Mouse (Mus musculus): ENCODE results near the gene Cdkn2aipnl. TPM values are rescaled to one million over a fixed set of nuclear protein-coding genes. Genes with fewer than 3 reads are reported as not detected.

The Cdkn2aipnl gene
- polyA plus RNA-seq, 1 experiment: 11.1 TPM

GRCm38 (mm10) chr11:52003772-52004528 lies 36.5 kb downstream of the Cdkn2aipnl start, which contains the start of gene Cdkl3:
Gene Cdkl3 (plus strand): TSS chr11:52004221.
- peaks cover 6% of the 10 kb centered on the region; the same call in 1 of the 2 replicates for H3K4me1 ChIP-seq (ENCODE audit: control insufficient read depth, insufficient read depth, insufficient read length, low read length)
- peak within 1 kb of the TSS; percentile 92 for H3K4me3 ChIP-seq (ENCODE audit: insufficient read depth, low read depth, low read length)
- peak within 1 kb of the TSS; percentile 92 for H3K27ac ChIP-seq (replicated peaks; ENCODE audit: low read depth, low read length)

DNA sequence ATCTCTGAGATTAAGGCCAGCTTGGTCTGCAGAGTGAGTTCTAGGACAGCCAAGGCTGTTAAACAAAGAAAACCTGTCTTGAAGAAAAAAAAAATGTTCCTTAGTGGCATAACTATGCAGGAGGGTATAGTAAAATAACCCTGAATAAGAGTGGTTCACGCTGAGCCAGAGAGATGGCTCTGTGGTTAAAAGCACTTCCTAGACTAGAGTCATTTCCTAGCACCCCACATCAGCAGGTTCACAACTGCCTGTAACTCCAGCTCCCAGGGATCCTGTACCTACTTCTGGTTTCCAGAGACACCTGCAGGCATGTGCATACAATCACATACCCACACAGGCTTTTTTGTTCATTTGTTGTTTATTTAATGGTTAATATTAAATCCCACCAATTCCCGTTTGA lies 38.1 kb downstream of the Cdkn2aipnl start:
- no peak overlapping the region for H3K27ac ChIP-seq (replicated peaks; ENCODE audit: low read depth, low read length)
- no peak overlapping the region for H3K4me3 ChIP-seq (ENCODE audit: insufficient read depth, low read depth, low read length)
- H3K4me1 ChIP-seq (ENCODE audit: control insufficient read depth, insufficient read depth, insufficient read length, low read length): peaks cover 5% of the 10 kb centered on the region; the same call in 1 of the 2 replicates

GRCm38 (mm10) chr11:52011011-52011410 lies 43.5 kb downstream of the Cdkn2aipnl start:
- H3K27ac ChIP-seq (replicated peaks; ENCODE audit: low read depth, low read length): no peak overlapping the region
- no peaks in the 10 kb centered on the region for H3K4me1 ChIP-seq (ENCODE audit: control insufficient read depth, insufficient read depth, insufficient read length, low read length)
- no peak overlapping the region for H3K4me3 ChIP-seq (ENCODE audit: insufficient read depth, low read depth, low read length)

- no peak overlapping the region for H3K27ac ChIP-seq (replicated peaks; ENCODE audit: low read depth, low read length)
- H3K4me3 ChIP-seq (ENCODE audit: insufficient read depth, low read depth, low read length): no peak overlapping the region
- no peaks in the 10 kb centered on the region for H3K4me1 ChIP-seq (ENCODE audit: control insufficient read depth, insufficient read depth, insufficient read length, low read length)
Observed at GRCm38 (mm10) chr11:52011541-52011940, 44.1 kb downstream of the Cdkn2aipnl start.

DNA sequence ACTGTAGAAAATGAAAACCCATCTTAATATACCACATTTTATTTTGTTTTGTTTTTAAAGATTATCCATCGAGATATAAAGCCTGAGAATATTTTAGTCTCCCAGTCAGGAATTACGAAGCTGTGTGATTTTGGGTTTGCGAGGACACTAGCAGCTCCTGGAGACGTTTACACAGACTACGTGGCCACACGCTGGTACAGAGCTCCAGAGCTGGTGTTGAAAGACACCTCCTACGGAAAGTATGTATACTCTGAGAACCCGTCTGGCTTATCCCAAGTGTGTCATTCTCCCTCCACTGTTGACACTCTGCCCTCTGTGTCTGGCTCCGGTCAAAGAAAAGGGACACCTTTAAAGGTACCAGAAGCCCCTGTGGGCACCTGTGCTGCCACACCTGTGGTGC lies 50.8 kb downstream of the Cdkn2aipnl start:
- no peak overlapping the region for H3K4me3 ChIP-seq (ENCODE audit: insufficient read depth, low read depth, low read length)
- H3K27ac ChIP-seq (replicated peaks; ENCODE audit: low read depth, low read length): no peak overlapping the region
- no peaks in the 10 kb centered on the region for H3K4me1 ChIP-seq (ENCODE audit: control insufficient read depth, insufficient read depth, insufficient read length, low read length)

Other genes starting within 250 kb of the Cdkn2aipnl start
- 8.8 and 12.5 TPM in 2 replicates for gene Sec24a, start 204.0 kb upstream of the Cdkn2aipnl start, polyA plus RNA-seq (2012; ENCODE audit: insufficient read depth, insufficient read length, missing spikeins)
- 158 and 181 TPM in 2 replicates for gene Sar1b, start 204.0 kb upstream of the Cdkn2aipnl start, polyA plus RNA-seq (2012; ENCODE audit: insufficient read depth, insufficient read length, missing spikeins)
- 1.9 and 2.6 TPM in 2 replicates for gene Jade2, start 110.0 kb upstream of the Cdkn2aipnl start, polyA plus RNA-seq (2012; ENCODE audit: insufficient read depth, insufficient read length, missing spikeins)
- gene Ube2b, start 33.1 kb downstream of the Cdkn2aipnl start, polyA plus RNA-seq (2012; ENCODE audit: insufficient read depth, insufficient read length, missing spikeins): 235 and 242 TPM in 2 replicates
- gene Cdkl3, start 36.6 kb downstream of the Cdkn2aipnl start, polyA plus RNA-seq (2012; ENCODE audit: insufficient read depth, insufficient read length, missing spikeins): 9.6 and 21.9 TPM in 2 replicates
- gene Ppp2ca, start 131.0 kb downstream of the Cdkn2aipnl start, polyA plus RNA-seq (2012; ENCODE audit: insufficient read depth, insufficient read length, missing spikeins): 59.4 and 68.0 TPM in 2 replicates
- gene Olfr1373, start 177.9 kb downstream of the Cdkn2aipnl start, polyA plus RNA-seq (2012; ENCODE audit: insufficient read depth, insufficient read length, missing spikeins): not detected in 2 replicates
- not detected in 2 replicates for gene Olfr1371, start 246.3 kb downstream of the Cdkn2aipnl start, polyA plus RNA-seq (2012; ENCODE audit: insufficient read depth, insufficient read length, missing spikeins)